Mouse (Mus musculus): ENCODE measurements around the gene Map3k12.
A peak's percentile ranks its signal among the peaks of the same experiment; 100 is the strongest.

Map3k12 gene

DNA sequence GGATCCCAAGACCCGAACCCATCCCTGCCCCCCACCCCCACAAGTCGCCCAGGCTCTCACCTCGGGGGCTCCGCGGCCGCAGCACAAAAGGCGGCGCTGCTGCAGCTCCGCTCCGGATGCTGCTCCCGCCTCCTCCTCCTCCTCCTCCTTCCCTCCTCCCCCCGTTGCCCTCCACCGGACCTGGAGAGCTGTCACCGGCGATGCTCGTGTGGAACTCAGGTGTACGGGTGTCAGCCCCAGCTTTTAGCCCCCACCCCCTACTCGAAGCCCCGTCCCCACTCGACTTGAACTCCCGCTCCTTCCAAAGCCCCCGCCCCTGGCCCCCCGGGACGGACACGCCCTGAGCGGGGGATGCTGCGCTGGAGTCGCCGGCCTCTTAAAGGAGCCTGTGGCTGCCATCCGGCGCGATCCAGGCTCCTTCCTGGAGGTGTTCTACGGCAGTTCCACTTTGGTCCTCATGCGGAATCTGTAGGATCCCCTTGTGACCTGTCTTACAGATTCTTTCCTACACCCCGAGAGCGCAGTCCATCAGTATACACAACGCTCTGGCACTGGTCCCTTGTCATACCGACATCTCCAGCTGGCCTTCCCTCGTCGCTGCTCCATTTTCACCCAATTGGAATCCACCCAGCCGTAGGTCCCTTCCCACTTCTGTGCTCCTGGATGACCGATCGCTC, at the start of gene Map3k12:
TSS of gene Map3k12 (minus strand) at position 337 of the 677 bp plus-strand sequence.
- DNase-seq = peak; percentile 89 to 92

DNA sequence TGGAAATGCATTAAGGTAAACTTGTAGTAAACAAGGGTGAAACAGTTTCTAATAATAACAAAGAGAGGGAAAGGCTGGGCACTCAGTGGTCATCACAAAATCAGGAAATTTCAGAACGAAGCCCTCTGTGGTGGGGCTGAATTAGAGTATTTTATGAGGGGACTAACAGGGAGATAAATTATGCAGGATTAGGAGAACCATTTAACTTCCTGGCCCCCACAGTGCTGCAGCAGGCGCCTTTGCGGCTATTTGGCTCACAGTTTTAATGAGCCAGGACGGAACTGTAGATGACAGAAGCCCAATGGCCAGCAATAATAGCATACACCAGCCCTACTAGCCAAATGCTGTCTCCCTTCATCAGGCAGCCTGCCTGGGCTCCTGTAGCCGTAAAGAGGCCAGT, 46.8 kb upstream of the Map3k12 start:
- peak; percentile 47 to 51 for DNase-seq

DNA sequence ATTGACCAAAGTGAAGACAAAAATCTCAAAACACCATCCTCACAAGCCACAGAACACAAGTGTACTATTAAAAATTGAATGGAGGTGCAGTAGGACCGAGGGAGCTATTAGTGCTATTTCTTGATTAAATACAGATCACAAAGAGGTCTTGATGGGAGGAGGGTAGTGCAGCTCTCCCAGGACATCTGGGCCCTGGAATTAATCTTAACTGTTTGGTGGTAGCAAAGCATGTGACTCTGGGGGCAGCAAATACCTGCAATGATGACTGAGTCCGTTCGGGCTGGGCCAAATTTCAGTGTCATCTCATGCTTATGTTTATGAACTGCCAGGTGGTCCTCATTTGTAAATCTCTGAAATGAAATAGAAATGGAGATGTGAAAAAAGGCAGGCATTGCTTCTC, 46.2 kb upstream of the Map3k12 start:
- no peak for DNase-seq

DNA sequence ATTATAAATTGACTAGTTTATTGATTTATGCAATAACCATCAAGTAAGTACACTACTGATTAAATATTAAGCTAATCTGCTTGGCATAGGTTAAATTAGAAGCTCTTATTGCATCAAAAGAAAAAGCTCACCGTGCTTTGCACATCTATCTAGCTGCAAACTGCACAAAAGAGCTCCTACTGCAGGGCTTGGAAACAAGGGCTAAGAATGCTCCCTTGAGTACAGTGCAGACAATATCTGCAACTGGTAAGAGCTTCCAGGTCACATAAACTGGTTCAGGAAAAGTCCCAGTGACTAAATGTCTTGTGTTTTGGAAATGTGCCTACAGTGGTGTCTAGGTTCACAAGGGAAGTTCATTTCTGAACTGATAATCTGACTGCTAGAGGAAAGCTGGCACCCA, 45.6 kb upstream of the Map3k12 start:
- DNase-seq = no peak

DNA sequence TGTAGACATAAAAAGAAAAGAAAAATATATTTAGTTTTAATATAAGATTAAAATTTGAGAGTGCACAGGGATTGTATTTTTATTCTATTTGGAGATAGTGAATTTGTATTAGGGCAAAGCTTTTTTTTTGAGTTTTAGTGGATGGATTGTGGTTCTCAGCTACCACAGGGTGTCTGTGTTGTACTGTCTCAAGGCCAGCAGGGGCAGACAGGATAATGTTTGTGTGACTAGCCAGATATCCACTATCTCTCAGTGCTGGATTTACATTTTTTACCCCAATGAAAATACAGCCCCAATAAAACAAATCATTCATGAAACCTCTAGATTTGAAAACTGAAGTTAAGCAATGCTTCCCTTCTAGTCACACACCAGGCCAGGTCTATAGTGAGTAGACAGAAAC, 40.7 kb upstream of the Map3k12 start:
- DNase-seq = peak; percentile 41 to 43

DNA sequence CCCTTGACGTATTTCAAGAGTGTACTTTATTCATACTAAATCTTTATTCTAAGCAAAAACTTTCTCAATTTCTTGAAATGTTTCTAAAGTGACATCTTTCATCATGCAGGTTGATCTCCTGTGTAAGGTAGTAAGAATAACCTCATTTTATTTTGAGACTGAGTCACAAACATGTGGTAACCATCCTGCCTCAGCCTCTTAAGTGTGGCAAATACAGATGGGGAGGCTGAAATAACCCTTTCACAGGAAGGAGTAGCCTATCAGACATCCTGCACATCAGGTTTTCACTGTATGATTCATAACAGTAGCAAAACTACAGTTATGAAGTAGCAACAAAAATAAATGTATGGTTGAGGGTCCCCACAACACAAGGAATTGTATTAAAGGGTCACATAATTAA, 38.7 kb upstream of the Map3k12 start:
- no peak for DNase-seq

DNA sequence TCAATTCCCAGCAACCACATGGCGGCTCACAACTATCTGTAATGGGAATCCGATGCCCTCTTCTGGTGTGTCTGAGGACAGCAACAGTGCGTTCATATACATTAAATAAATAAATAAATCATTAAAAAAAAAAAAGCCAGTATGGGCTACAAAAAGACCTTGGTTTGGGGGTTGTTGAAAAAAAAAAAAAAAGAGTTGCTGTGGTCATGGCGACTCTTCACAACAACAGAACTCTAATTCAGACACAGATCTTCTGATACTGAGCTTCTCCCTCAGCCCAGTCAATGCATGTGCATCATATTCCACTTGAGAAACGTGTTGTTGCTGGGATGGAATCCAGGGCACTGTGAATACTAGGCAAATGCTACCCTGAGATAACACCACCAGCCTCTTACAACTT, 35.7 kb upstream of the Map3k12 start:
- DNase-seq = no peak

DNA sequence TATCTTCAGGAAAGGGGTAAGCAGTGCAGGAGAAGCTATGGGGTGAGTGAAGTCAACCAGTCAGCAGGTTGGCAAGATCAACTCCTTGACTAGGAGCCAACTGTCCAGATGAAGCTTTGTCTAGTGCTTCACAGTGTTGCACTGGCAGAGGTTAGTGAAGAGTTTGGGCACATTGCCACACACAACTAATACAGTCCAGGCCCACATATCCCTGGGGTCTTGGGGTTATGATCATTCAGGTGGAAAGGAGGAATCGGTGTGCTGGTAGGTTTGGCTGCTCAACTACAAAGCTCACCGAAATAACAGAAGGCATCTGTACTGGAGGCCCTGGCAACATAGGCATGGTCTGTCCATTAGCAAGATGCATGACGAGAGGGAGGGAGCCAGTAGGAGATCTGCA, 30.6 kb upstream of the Map3k12 start:
- peak; percentile 94 to 97 for DNase-seq

DNA sequence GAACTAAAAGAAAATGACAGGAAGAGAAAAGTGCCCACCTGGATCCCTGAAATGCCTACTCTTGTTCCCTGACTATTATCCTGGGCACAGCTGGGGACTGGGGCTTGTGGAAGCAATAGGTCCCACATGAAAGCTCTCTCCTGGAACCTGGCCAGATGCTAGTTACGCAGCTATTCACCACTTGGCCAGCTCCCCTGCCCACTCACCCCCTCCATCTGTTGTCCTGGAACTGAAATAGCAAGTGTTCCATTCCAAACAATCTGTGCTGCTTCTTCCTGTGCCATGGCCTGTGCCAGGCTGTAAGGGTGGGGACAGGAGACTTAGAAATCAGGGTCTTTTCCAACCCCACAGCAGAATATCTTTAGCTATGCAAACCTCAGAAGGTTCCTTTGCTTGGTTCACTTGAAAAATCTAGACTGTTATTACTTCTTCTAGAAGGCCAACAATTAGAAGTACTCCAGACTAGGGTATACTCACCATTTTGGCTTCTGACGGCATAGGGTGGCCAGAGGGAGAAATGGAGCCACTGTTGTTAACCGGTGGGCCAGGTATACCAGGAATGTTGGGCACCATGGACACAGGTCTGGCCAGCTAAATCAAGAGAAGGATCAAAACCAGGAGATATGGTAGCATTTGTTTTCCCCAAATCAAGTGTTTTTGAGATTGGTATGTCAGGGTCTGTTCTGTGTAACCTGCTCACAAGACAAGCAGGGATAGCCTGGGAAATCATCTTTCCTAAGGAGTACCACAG, 30.0 kb upstream of the Map3k12 start:
- peak; percentile 99 for DNase-seq

DNA sequence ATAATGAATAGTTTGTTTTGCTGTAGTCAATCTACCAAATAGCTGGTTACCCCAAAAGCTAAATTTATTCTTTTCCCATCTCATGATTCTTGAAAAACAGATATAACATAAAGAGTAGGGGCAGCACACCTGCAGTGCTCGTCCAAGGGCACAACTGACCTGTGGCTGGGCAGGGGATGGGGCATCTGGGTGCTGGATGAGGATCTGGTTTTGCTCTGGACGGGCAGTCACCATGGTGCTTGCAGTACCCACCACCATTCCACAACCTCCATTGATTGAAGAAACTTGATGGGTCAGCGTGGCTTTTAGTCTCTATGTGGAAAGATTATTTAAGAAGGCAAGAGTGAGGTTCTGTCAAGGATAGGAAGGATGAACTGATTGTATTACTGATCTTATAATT, 29.4 kb upstream of the Map3k12 start:
- DNase-seq = no peak

DNA sequence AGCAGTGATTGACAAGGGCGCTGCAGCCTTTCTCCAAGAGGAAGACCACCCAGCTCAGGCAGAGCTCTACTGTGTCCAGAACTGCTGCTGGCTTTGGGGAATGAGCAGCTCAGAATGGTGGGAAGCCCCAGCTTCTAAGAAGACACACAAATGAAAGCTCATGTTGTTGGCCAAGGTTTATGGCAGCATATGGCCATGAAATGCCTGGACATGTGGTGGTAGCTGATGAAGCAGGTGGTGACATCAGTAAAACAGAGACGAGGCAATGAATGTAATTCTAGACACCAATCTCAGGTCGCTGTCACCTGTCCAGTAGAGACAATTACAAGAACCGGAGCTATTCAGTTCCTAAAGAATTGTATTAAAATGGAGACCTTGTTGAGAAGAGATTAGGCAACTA, 27.9 kb upstream of the Map3k12 start:
- DNase-seq = peak; percentile 76 to 91

DNA sequence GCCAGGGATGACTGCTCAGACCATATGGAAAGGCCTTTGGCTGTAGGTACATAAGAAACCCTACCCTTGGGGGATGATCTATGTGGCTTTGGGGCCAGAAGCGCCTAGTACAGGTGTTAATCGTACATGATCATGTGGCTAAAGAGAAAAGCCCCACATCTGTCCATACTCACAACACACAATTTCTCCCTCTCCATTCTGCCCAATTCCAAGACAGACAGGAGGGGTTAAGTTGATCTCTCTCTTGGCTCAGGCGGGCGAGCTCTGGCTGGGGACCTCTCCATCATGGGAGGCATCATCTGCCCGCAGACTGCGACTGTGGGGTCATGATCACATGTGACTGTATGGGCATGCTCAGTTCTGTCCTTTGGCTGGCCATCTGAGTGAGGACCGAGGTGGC, 17.1 kb upstream of the Map3k12 start:
- DNase-seq = no peak

DNA sequence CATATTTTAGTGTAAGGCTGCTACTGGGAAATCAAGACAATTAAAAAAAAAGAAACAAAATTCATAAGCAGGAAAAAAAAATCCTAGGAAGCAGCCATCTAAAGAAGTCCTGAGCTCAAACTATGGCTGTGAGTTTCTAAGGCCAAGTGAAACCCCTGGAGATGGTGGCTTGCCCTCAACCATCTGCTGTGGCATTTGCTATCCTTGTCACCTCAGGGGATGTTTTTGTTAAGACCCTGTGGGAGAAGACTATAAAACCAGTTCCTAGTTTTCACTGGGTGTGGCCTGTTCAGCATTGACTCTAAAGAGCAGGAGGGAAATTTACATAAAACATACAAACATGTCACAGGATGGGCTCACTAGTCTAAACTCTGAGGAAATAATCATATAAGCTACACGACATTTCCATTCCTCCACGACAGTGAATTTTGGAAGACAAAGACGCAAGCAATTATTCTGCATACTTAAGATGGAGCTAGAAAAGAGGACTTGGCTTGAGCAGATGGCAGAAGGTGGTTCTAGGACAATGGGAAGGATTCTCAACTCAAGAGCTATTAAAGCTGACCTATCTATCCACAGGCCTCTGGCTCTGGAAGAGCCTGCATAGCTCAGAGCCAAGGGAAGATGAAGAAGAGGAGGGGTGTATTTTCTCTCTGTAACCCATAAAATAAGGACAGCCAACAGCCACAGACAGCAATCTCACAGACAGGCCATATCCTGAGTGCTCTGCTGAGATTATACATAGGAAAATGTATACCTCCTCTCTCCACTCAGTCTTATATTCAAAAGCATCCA, 15.4 kb upstream of the Map3k12 start:
- peak in 1 of 2 experiments; percentile 69 for DNase-seq

DNA sequence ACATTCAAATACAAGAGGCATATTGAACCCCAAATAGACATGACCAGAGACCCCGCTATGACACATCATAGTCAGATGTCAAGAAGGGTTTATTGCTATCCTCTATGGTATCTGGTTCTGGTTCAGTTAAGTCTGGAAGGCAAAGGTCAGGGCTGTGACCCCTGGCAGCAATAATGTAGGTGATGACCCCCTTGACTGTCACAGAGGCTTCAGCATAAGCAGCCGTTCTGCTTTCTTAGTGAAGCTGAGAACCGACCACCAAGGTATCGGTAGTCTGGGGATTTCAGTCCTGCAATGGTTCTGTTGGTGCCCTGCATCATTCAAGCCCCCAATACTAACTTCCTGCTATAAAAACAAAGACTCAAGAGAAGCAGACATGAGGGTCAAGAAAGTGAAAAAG, 14.7 kb upstream of the Map3k12 start:
- no peak for DNase-seq

DNA sequence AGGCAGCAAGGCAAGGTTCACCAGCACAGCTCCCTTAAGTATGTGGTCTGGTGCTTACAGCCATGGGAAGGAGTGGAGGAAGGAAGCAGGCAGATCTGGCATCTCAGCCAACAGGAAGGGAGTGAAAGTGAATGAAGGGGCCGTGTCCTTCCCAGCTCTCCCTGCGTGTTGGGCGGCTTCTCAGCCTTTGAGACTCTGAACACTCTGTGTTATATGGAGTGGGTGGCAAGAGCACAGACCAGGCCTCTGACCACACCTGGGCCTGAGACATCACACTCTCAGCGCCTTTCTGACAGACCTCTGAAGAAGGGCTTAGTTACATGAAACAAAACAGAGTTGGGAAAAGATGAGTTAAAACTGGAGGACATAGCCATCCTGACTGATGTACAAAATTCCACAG, 13.7 kb upstream of the Map3k12 start:
- no peak for DNase-seq

DNA sequence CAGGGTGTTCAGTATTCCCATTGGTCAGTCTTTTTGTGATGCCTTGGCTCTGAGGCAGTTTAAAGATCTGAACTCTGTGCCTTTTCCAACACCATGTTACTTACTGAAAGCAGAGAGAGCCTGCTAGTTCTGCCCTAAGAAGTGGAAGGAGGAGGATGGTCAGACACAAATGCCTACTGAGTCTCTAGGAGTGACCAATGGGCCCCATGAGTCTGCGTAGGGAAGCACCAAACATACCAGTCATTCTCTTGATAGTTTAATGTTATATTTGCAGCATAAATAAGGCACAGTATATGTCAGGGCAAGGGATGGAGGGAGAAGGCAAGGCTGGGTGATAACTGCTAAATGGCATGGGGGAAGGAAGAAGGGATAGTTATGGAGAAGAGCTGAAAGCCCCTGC, 11.5 kb upstream of the Map3k12 start:
- DNase-seq = no peak

DNA sequence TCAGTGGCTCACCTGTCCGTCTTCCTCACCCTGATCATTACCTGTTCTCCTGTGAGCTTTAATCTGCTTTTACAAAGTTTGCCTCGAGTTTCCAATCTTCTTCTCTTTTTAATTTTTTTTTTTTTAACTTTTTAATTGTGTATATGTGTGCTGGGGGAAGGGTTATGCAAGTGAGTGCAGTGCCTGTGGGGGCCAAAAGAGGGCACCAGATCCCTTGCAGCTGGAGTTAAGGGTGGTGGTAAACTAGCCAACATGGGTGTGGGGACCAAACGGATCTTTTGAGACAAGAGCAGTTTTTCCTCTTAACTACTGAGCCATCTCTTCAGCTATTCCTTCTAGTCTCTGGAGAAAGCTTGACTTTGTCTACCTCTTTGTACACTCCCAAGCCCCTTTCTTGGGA, 11.1 kb upstream of the Map3k12 start:
- peak; percentile 53 to 68 for DNase-seq

DNA sequence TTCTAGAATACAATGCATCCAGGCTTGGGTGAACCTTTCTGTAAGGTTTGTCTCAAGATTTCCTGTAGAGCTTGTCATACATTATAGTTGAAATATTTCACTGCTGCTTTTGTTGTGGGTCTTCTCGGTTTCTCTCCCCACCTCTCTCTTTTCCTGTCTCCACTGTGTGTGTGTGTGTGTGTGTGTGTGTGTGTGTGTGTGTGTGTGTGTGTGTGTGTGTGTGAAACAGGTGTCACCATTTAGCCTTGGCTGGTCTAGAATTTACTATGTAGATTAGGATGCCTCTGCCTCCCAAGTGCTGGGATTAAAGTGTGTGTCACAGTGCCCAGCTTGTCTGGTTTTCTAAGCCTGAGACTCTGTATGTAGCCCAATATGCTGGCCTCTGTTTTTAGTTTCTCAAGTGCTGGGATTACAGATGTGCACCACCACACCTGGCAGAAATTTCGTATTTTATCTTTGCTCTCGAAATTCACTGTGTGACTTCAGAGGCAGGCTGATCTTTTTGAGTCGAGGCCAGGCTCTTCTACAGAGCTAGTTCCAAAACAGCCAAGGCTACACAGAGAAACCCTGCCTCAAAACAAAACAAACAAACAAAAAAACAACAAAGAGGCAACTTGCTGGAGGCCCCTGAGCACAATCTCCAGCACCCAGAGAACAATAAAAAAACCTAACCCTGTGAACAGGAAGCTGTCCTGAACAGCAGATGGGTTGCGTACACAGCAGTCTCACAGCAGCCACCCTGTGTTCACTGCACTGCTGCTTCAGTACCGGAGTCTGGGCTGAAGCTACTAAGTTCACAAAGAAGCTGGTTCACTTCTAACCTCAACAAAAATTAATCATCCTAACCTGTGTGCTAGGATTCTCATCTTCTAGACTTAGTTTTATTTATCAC, 9.5 kb upstream of the Map3k12 start:
- DNase-seq = no peak

DNA sequence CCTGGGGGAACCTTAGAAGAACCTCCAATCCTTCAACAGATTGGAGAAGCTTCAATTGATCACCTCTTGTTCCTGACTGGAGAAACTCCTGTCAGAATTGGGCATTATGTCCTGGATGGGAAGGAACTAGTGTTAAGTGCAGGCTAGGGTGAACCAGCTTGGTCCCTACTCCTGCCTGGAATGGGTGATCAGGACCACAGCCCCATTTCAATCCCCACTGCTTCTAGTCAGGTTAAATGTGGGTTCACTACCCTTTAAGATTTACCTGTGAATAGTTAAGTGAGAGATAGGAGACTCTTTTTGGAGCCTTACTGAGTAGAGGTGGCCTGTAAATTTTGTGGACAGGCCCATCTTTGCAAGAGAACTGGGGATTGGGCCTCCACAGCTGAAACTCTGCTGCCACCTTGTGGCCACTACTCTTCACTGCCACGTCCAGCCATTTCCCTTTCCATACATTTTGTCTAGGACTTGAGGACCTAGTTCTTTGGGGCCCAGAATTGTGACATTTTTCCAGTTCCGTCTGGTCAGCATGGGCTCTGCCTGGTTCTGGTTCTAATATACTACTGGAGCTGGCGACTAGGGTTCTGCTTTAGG, 8.1 kb upstream of the Map3k12 start, which contains the start of gene Npff:
TSS of gene Npff (minus strand) at position 51 of the 594 bp plus-strand sequence.
- peak; percentile 91 for DNase-seq

DNA sequence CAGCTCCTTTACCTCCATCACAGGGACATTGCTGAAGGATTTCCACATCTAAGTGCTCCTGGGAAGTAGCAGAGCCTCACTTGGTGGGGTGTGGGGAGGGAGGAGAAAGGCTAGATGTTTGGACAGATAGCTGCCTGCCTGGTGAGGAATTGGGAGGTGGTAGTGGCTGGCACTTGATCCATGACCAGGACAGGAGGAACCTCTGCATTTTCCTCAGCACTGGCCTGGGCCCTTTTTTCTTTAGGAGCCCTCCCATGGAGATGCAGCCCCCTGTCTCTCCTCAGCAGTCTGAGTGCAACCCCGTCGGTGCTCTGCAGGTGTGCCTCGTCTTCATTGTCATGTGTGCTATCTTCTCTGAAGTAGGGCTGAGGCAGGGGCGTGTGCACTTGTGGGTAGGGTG, 4.6 kb upstream of the Map3k12 start:
- no peak for DNase-seq

DNA sequence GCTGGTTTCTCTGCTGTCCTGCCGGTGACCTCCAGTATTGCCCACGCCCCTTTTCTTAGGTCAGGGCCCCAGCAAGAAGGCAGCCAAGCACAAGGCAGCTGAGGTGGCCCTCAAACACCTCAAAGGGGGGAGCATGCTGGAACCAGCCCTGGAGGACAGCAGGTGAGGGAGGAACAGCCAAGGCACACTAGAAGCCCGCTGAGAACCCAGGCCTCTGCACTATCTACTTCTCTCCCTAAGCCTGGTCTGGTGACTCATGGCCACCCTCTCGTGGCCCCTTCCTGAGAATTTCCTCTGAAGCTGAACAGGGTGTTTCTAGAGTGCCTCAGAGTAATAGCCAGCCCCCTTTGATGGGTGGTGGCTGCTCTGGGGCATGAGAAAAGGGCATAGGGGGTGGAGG, 3.6 kb upstream of the Map3k12 start:
- peak in 1 of 2 experiments; percentile 46 for DNase-seq

Data from cerebellum, postnatal 14 days (tissue).